Mouse (Mus musculus): Measurements from ENCODE around the gene Ndufs7. TPM values are rescaled to one million over a fixed set of nuclear protein-coding genes. Genes with fewer than 3 reads are reported as not detected.
A peak's percentile ranks its signal among the peaks of the same experiment; 100 is the strongest.

Gene Ndufs7
- polyA plus RNA-seq, 1 experiment from 2014 or later, result 272 TPM

GRCm38 (mm10) chr10:80259463-80259805, 10.5 kb downstream of the Ndufs7 start:
- Histone ChIP-seq H3K36me3 (ENCODE audit: control insufficient read depth, insufficient read depth) (peaks cover 15% of the 10 kb centered on the region), H3K27ac (ENCODE audit: low read length) (no peak overlapping the region), H3K4me1 (replicated peaks; ENCODE audit: control insufficient read depth, insufficient read depth, low read length) (peaks cover 26% of the 10 kb centered on the region), H3K4me2 (ENCODE audit: low read length) (peak overlapping the region; percentile 88; the same call in 1 of the 2 replicates), H3K27me3 (replicated peaks; ENCODE audit: control insufficient read depth, insufficient read depth, low read length) (no peaks in the 10 kb centered on the region), H3K4me3 (replicated peaks; ENCODE audit: low read length) (no peak overlapping the region), H3K9ac (replicated peaks; ENCODE audit: low read depth, low read length) (no peak overlapping the region), H3K9me3 (ENCODE audit: control insufficient read depth, low read length) (no peaks in the 10 kb centered on the region)
- ATAC-seq, result no peak
- 80% methylated on average over 6 of the region's 6 CpGs for WGBS

GRCm38 (mm10) chr10:80259861-80260641, 11.1 kb downstream of the Ndufs7 start:
- H3K4me1 ChIP-seq (replicated peaks; ENCODE audit: control insufficient read depth, insufficient read depth, low read length), result peaks cover 26% of the 10 kb centered on the region
- WGBS, result 3% methylated on average over 19 of the region's 19 CpGs
- H3K27me3 ChIP-seq (replicated peaks; ENCODE audit: control insufficient read depth, insufficient read depth, low read length), result no peaks in the 10 kb centered on the region
- ATAC-seq, result no peak
- peak overlapping the region; percentile 89 for H3K27ac ChIP-seq (ENCODE audit: low read length)
- no peaks in the 10 kb centered on the region for H3K9me3 ChIP-seq (ENCODE audit: control insufficient read depth, low read length)
- peaks cover 13% of the 10 kb centered on the region for H3K36me3 ChIP-seq (ENCODE audit: control insufficient read depth, insufficient read depth)
- H3K4me3 ChIP-seq (replicated peaks; ENCODE audit: low read length), result peak overlapping the region; percentile 56
- peak overlapping the region; percentile 72 for H3K9ac ChIP-seq (replicated peaks; ENCODE audit: low read depth, low read length)
- peak overlapping the region; percentile 88 for H3K4me2 ChIP-seq (ENCODE audit: low read length)

- Histone ChIP-seq H3K4me3 (replicated peaks; ENCODE audit: low read length) (peak within 1 kb of the TSS; percentile 56), H3K9ac (replicated peaks; ENCODE audit: low read depth, low read length) (peak within 1 kb of the TSS; percentile 72), H3K9me3 (ENCODE audit: control insufficient read depth, low read length) (no peaks in the 10 kb centered on the region), H3K4me2 (ENCODE audit: low read length) (peak within 1 kb of the TSS; percentile 88), H3K4me1 (replicated peaks; ENCODE audit: control insufficient read depth, insufficient read depth, low read length) (peaks cover 31% of the 10 kb centered on the region), H3K27ac (ENCODE audit: low read length) (peak within 1 kb of the TSS; percentile 89), H3K27me3 (replicated peaks; ENCODE audit: control insufficient read depth, insufficient read depth, low read length) (no peaks in the 10 kb centered on the region), H3K36me3 (ENCODE audit: control insufficient read depth, insufficient read depth) (peaks cover 6% of the 10 kb centered on the region)
- peak; percentile 81 for ATAC-seq
- WGBS, result under 1% methylated on average over 49 of the region's 49 CpGs
Measured at GRCm38 (mm10) chr10:80260642-80261584, 12.0 kb downstream of the Ndufs7 start, which contains the start of the genes Gamt and Dazap1. Gene Gamt (minus strand): TSS chr10:80261012. Gene Dazap1 (plus strand): TSS chr10:80261486.

- peak; percentile 31 for ATAC-seq
- H3K4me2 ChIP-seq (ENCODE audit: low read length), result peak overlapping the region; percentile 88
- H3K27ac ChIP-seq (ENCODE audit: low read length), result peak overlapping the region; percentile 89
- H3K4me1 ChIP-seq (replicated peaks; ENCODE audit: control insufficient read depth, insufficient read depth, low read length), result peaks cover 37% of the 10 kb centered on the region
- H3K4me3 ChIP-seq (replicated peaks; ENCODE audit: low read length), result peak overlapping the region; percentile 56
- 0% methylated on average over 14 of the region's 14 CpGs for WGBS
- H3K36me3 ChIP-seq (ENCODE audit: control insufficient read depth, insufficient read depth), result peaks cover 3% of the 10 kb centered on the region; the same call in 1 of the 2 replicates
- no peaks in the 10 kb centered on the region for H3K27me3 ChIP-seq (replicated peaks; ENCODE audit: control insufficient read depth, insufficient read depth, low read length)
- no peaks in the 10 kb centered on the region for H3K9me3 ChIP-seq (ENCODE audit: control insufficient read depth, low read length)
- H3K9ac ChIP-seq (replicated peaks; ENCODE audit: low read depth, low read length), result peak overlapping the region; percentile 72
Measured at GRCm38 (mm10) chr10:80261585-80261968, 12.7 kb downstream of the Ndufs7 start.

- Histone ChIP-seq H3K27ac (ENCODE audit: low read length) (no peak overlapping the region), H3K4me2 (ENCODE audit: low read length) (peak overlapping the region; percentile 88), H3K9ac (replicated peaks; ENCODE audit: low read depth, low read length) (no peak overlapping the region), H3K9me3 (ENCODE audit: control insufficient read depth, low read length) (no peaks in the 10 kb centered on the region), H3K4me3 (replicated peaks; ENCODE audit: low read length) (no peak overlapping the region), H3K36me3 (ENCODE audit: control insufficient read depth, insufficient read depth) (no peaks in the 10 kb centered on the region), H3K27me3 (replicated peaks; ENCODE audit: control insufficient read depth, insufficient read depth, low read length) (no peaks in the 10 kb centered on the region), H3K4me1 (replicated peaks; ENCODE audit: control insufficient read depth, insufficient read depth, low read length) (peaks cover 43% of the 10 kb centered on the region)
- no peak for ATAC-seq
- WGBS, result 64% methylated on average over 12 of the region's 12 CpGs
Measured at GRCm38 (mm10) chr10:80262169-80262568, 13.2 kb downstream of the Ndufs7 start.

- H3K4me3 ChIP-seq (replicated peaks; ENCODE audit: low read length), result no peak overlapping the region
- peaks cover 50% of the 10 kb centered on the region for H3K4me1 ChIP-seq (replicated peaks; ENCODE audit: control insufficient read depth, insufficient read depth, low read length)
- WGBS, result 94% methylated on average over 10 of the region's 10 CpGs
- no peak overlapping the region for H3K4me2 ChIP-seq (ENCODE audit: low read length)
- no peaks in the 10 kb centered on the region for H3K36me3 ChIP-seq (ENCODE audit: control insufficient read depth, insufficient read depth)
- H3K27ac ChIP-seq (ENCODE audit: low read length), result no peak overlapping the region
- H3K9ac ChIP-seq (replicated peaks; ENCODE audit: low read depth, low read length), result no peak overlapping the region
- no peak for ATAC-seq
- no peaks in the 10 kb centered on the region for H3K9me3 ChIP-seq (ENCODE audit: control insufficient read depth, low read length)
- no peaks in the 10 kb centered on the region for H3K27me3 ChIP-seq (replicated peaks; ENCODE audit: control insufficient read depth, insufficient read depth, low read length)
Measured at GRCm38 (mm10) chr10:80262776-80263365, 13.9 kb downstream of the Ndufs7 start.

- Histone ChIP-seq H3K4me1 (replicated peaks; ENCODE audit: control insufficient read depth, insufficient read depth, low read length) (peaks cover 61% of the 10 kb centered on the region), H3K36me3 (ENCODE audit: control insufficient read depth, insufficient read depth) (no peaks in the 10 kb centered on the region), H3K4me2 (ENCODE audit: low read length) (peak overlapping the region; percentile 89), H3K4me3 (replicated peaks; ENCODE audit: low read length) (peak overlapping the region; percentile 84), H3K9ac (replicated peaks; ENCODE audit: low read depth, low read length) (peak overlapping the region; percentile 98), H3K27ac (ENCODE audit: low read length) (peak overlapping the region; percentile 55), H3K27me3 (replicated peaks; ENCODE audit: control insufficient read depth, insufficient read depth, low read length) (no peaks in the 10 kb centered on the region), H3K9me3 (ENCODE audit: control insufficient read depth, low read length) (no peaks in the 10 kb centered on the region)
- peak; percentile 76 for ATAC-seq
- WGBS, result 2% methylated on average over 79 of the region's 81 CpGs
Measured at GRCm38 (mm10) chr10:80264341-80265148, 15.6 kb downstream of the Ndufs7 start.

- H3K27me3 ChIP-seq (replicated peaks; ENCODE audit: control insufficient read depth, insufficient read depth, low read length), result no peaks in the 10 kb centered on the region
- H3K4me3 ChIP-seq (replicated peaks; ENCODE audit: low read length), result peak overlapping the region; percentile 84
- peak overlapping the region; percentile 89 for H3K4me2 ChIP-seq (ENCODE audit: low read length)
- H3K9ac ChIP-seq (replicated peaks; ENCODE audit: low read depth, low read length), result peak overlapping the region; percentile 98
- H3K36me3 ChIP-seq (ENCODE audit: control insufficient read depth, insufficient read depth), result no peaks in the 10 kb centered on the region
- WGBS, result under 1% methylated on average over 18 of the region's 18 CpGs
- no peak for ATAC-seq
- peaks cover 60% of the 10 kb centered on the region for H3K4me1 ChIP-seq (replicated peaks; ENCODE audit: control insufficient read depth, insufficient read depth, low read length)
- peak overlapping the region; percentile 49; the same call in 1 of the 2 replicates for H3K27ac ChIP-seq (ENCODE audit: low read length)
- no peaks in the 10 kb centered on the region for H3K9me3 ChIP-seq (ENCODE audit: control insufficient read depth, low read length)
Measured at GRCm38 (mm10) chr10:80265149-80265486, 16.2 kb downstream of the Ndufs7 start.
